Mouse (Mus musculus) lung, postnatal 0 days (tissue): ENCODE measurements around the gene Cacna2d2.

Experiments used
- CTCF ChIP-seq: IDR thresholded peaks from 2 replicates; pipeline ENCODE4 v1.5.1; 2016; ENCODE audit warnings: antibody characterized with exemption, mild to moderate bottlenecking
- EP300 ChIP-seq: IDR thresholded peaks from 2 replicates; pipeline ENCODE4 v1.6.1; 2016; ENCODE audit warnings: antibody characterized with exemption, mild to moderate bottlenecking, control low read depth

- no peak for TF ChIP-seq CTCF
- TF ChIP-seq EP300, result no peak
Observed at GRCm38 (mm10) chr9:107430445-107430844, 31.0 kb downstream of the Cacna2d2 start.
